Mouse (Mus musculus) midbrain, embryonic 16.5 days (tissue): ENCODE data around the gene Cecr2. TPM values are rescaled to one million over a fixed set of nuclear protein-coding genes. Genes with fewer than 3 reads are reported as not detected.

ENCODE experiments used
- ATAC-seq: fragments of 200-750 bp; cut with Nextera tagmentation; 2 replicates; pipeline ENCODE4 v1.8.0; 2017; ENCODE audit warnings: moderate TSS enrichment
- H3K27ac ChIP-seq: fragments of 300-500 bp; sonication (generic); 2 replicates; pipeline ENCODE4 v1.5.1; 2014; ENCODE audit warnings: mild to moderate bottlenecking, low read length, mixed read lengths
- H3K27me3 ChIP-seq: fragments of 300-500 bp; sonication (generic); 2 replicates; pipeline ENCODE4 v1.6.1; 2014; ENCODE audit warnings: low read depth, low read length, mixed read lengths; ENCODE audit not compliant: control insufficient read depth, insufficient read depth
- H3K36me3 ChIP-seq: fragments of 300-500 bp; sonication (generic); 2 replicates; pipeline ENCODE4 v1.6.1; 2014; ENCODE audit warnings: mild to moderate bottlenecking, low read length, moderate library complexity, mixed read lengths; ENCODE audit not compliant: control insufficient read depth, insufficient read depth
- H3K4me1 ChIP-seq: fragments of 300-500 bp; sonication (generic); 2 replicates; pipeline ENCODE4 v1.6.1; 2014; ENCODE audit warnings: mild to moderate bottlenecking, low read length, mixed read lengths; ENCODE audit not compliant: control insufficient read depth, insufficient read depth
- H3K4me2 ChIP-seq: fragments of 300-500 bp; sonication (generic); 2 replicates; pipeline ENCODE4 v1.6.1; 2014; ENCODE audit warnings: mild to moderate bottlenecking, low read length, mixed read lengths
- H3K4me3 ChIP-seq: fragments of 300-500 bp; sonication (generic); 2 replicates; pipeline ENCODE4 v1.5.1; 2014; ENCODE audit warnings: low read depth, mild to moderate bottlenecking, low read length, moderate library complexity, mixed read lengths
- H3K9ac ChIP-seq: fragments of 300-500 bp; sonication (generic); 2 replicates; pipeline ENCODE4 v1.6.1; 2014; ENCODE audit warnings: low read depth, low read length, mixed read lengths
- H3K9me3 ChIP-seq: fragments of 300-500 bp; sonication (generic); replicated peaks from 2 replicates; pipeline ENCODE4 v1.6.1; 2014; ENCODE audit warnings: mild to moderate bottlenecking, low read length, mixed read lengths; ENCODE audit not compliant: control insufficient read depth, poor library complexity, severe bottlenecking
- WGBS: fragments of 180-500 bp; shearing (Covaris S2); extraction: QIAGEN DNeasy Blood & Tissue Kit; methylation state at CpG from one replicate; pipeline ENCODE4 v1.1.7; 2014; 5-methylcytosine and 5-hydroxymethylcytosine counted together
- polyA plus RNA-seq: library from polyadenylated mRNA; unstranded; fragments of >200 nt; fragmentation: Nextera tagmentation; extraction: Ambion mirVana; gene quantifications from 2 replicates; pipeline ENCODE4 v1.2.1, GENCODE M21; 2015

The Cecr2 gene
- polyA plus RNA-seq, 1 experiment from 2014 or later, result 1.3 TPM

GRCm38 (mm10) chr6:120658848-120659247 is 7.3 kb upstream of the Cecr2 start:
- no peak for ATAC-seq
- Histone ChIP-seq H3K27ac (no peak overlapping the region), H3K27me3 (peaks cover under 1% of the 10 kb centered on the region; the same call in 1 of the 2 replicates), H3K4me1 (no peaks in the 10 kb centered on the region), H3K4me3 (no peak overlapping the region), H3K9ac (no peak overlapping the region), H3K9me3 (no peaks in the 10 kb centered on the region), H3K4me2 (no peak overlapping the region), H3K36me3 (no peaks in the 10 kb centered on the region)
- WGBS, result 65% methylated on average over 7 of the region's 7 CpGs

- Histone ChIP-seq H3K4me1 (peaks cover 8% of the 10 kb centered on the region), H3K36me3 (no peaks in the 10 kb centered on the region), H3K9ac (peak overlapping the region; percentile 75), H3K9me3 (no peaks in the 10 kb centered on the region), H3K27me3 (peaks cover 2% of the 10 kb centered on the region; the same call in 1 of the 2 replicates), H3K27ac (peak overlapping the region; percentile 90; the same call in 1 of the 2 replicates), H3K4me2 (peak overlapping the region; percentile 99), H3K4me3 (peak overlapping the region; percentile 91)
- WGBS, result 0% methylated on average over 21 of the region's 21 CpGs
- peak; percentile 70 for ATAC-seq
These were observed 754 bp upstream of the Cecr2 start for GRCm38 (mm10) chr6:120665415-120665815.

GRCm38 (mm10) chr6:120666761-120667421 is 722 bp downstream of the Cecr2 start:
- no peaks in the 10 kb centered on the region for H3K9me3 ChIP-seq
- peak; percentile 36 for ATAC-seq
- H3K9ac ChIP-seq, result peak overlapping the region; percentile 75
- peak overlapping the region; percentile 90 for H3K27ac ChIP-seq
- peaks cover 2% of the 10 kb centered on the region; the same call in 1 of the 2 replicates for H3K27me3 ChIP-seq
- WGBS, result under 1% methylated on average over 62 of the region's 87 CpGs
- peak overlapping the region; percentile 91 for H3K4me3 ChIP-seq
- peak overlapping the region; percentile 99 for H3K4me2 ChIP-seq
- no peaks in the 10 kb centered on the region for H3K36me3 ChIP-seq
- peaks cover 8% of the 10 kb centered on the region for H3K4me1 ChIP-seq

GRCm38 (mm10) chr6:120667422-120667781 is 1.2 kb downstream of the Cecr2 start:
- H3K9ac ChIP-seq, result peak overlapping the region; percentile 75
- H3K4me3 ChIP-seq, result peak overlapping the region; percentile 91
- WGBS, result 1% methylated on average over 7 of the region's 7 CpGs
- H3K9me3 ChIP-seq, result no peaks in the 10 kb centered on the region
- H3K36me3 ChIP-seq, result no peaks in the 10 kb centered on the region
- H3K4me1 ChIP-seq, result peaks cover 8% of the 10 kb centered on the region
- H3K4me2 ChIP-seq, result peak overlapping the region; percentile 99
- H3K27me3 ChIP-seq, result peaks cover 2% of the 10 kb centered on the region; the same call in 1 of the 2 replicates
- peak overlapping the region; percentile 90 for H3K27ac ChIP-seq
- 0 out of 2 replicates have a peak, but pooled peaks have one; percentile 4 for ATAC-seq

- Histone ChIP-seq H3K4me2 (peak overlapping the region; percentile 99), H3K36me3 (no peaks in the 10 kb centered on the region), H3K9ac (no peak overlapping the region), H3K27me3 (peaks cover 2% of the 10 kb centered on the region; the same call in 1 of the 2 replicates), H3K9me3 (no peaks in the 10 kb centered on the region), H3K27ac (no peak overlapping the region), H3K4me3 (peak overlapping the region; percentile 91), H3K4me1 (peaks cover 8% of the 10 kb centered on the region)
- 14% methylated on average over 7 of the region's 7 CpGs for WGBS
- no peak for ATAC-seq
These were observed 1.7 kb downstream of the Cecr2 start for GRCm38 (mm10) chr6:120667911-120668310.

GRCm38 (mm10) chr6:120674121-120674520 is 8.0 kb downstream of the Cecr2 start:
- H3K36me3 ChIP-seq, result no peaks in the 10 kb centered on the region
- WGBS, result 76% methylated on average over 5 of the region's 5 CpGs
- H3K4me2 ChIP-seq, result no peak overlapping the region
- H3K27me3 ChIP-seq, result no peaks in the 10 kb centered on the region
- H3K4me3 ChIP-seq, result no peak overlapping the region
- H3K27ac ChIP-seq, result no peak overlapping the region
- no peaks in the 10 kb centered on the region for H3K4me1 ChIP-seq
- H3K9ac ChIP-seq, result no peak overlapping the region
- no peak for ATAC-seq
- no peaks in the 10 kb centered on the region for H3K9me3 ChIP-seq

GRCm38 (mm10) chr6:120674881-120675280 is 8.7 kb downstream of the Cecr2 start:
- Histone ChIP-seq H3K9ac (no peak overlapping the region), H3K36me3 (no peaks in the 10 kb centered on the region), H3K4me3 (no peak overlapping the region), H3K9me3 (no peaks in the 10 kb centered on the region), H3K4me1 (no peaks in the 10 kb centered on the region), H3K27me3 (no peaks in the 10 kb centered on the region), H3K27ac (no peak overlapping the region), H3K4me2 (no peak overlapping the region)
- ATAC-seq, result no peak
- 88% methylated on average over 4 of the region's 4 CpGs for WGBS

- Histone ChIP-seq H3K4me3 (no peak overlapping the region), H3K27me3 (no peaks in the 10 kb centered on the region), H3K9ac (no peak overlapping the region), H3K9me3 (no peaks in the 10 kb centered on the region), H3K27ac (no peak overlapping the region), H3K4me1 (no peaks in the 10 kb centered on the region), H3K4me2 (no peak overlapping the region), H3K36me3 (no peaks in the 10 kb centered on the region)
- 54% methylated on average over 2 of the region's 2 CpGs for WGBS
- ATAC-seq, result no peak
These were observed 9.8 kb downstream of the Cecr2 start for GRCm38 (mm10) chr6:120675979-120676378.

- WGBS, result 88% methylated on average over 2 of the region's 2 CpGs
These were observed 17.2 kb downstream of the Cecr2 start for GRCm38 (mm10) chr6:120683351-120683750.

More at GRCm38 (mm10) chr6:120683351-120683750, 17.2 kb downstream of the Cecr2 start:
- Histone ChIP-seq H3K4me2 (no peak overlapping the region), H3K27me3 (no peaks in the 10 kb centered on the region), H3K9me3 (no peaks in the 10 kb centered on the region), H3K4me3 (no peak overlapping the region), H3K27ac (no peak overlapping the region), H3K9ac (no peak overlapping the region), H3K36me3 (no peaks in the 10 kb centered on the region), H3K4me1 (no peaks in the 10 kb centered on the region)
- ATAC-seq, result no peak
